In genomic region chr1:183982108-183982507, GRCm38 (mm10) we compare ENCODE assay signal across 9 mouse cellular contexts. TPM values are rescaled to one million over a fixed set of nuclear protein-coding genes. Genes with fewer than 3 reads are reported as not detected.
DNase-seq lines count a peak whose midpoint lies in the region; ATAC-seq and TF ChIP-seq lines count a peak whose summit lies in the region.
"Had no signal": no experiment of that assay in that cellular context is flagged by ENCODE, and none has a peak within 500 bp of the region (broad histone marks: within the 10 kb centered on the region; RNA-seq: fewer than 3 reads in every experiment).

No protein-coding gene starts in this region.

- ATAC-seq in forebrain, embryonic 14.5 days, result peak; percentile 63
- no peak for ATAC-seq in forebrain, embryonic 11.5 days (replicated peaks; ENCODE audit: low FRiP score)
- no peak for ATAC-seq in liver, postnatal 0 days

- no peaks in the 10 kb centered on the region for H3K9me3 ChIP-seq in forebrain, embryonic 14.5 days (replicated peaks; ENCODE audit: control insufficient read depth, low read length)
- H3K9me3 ChIP-seq in forebrain, embryonic 11.5 days (ENCODE audit: control insufficient read depth, low read length), result no peaks in the 10 kb centered on the region
- peaks cover 7% of the 10 kb centered on the region; the same call in 1 of the 2 replicates for H3K9me3 ChIP-seq in liver, postnatal 0 days (ENCODE audit: low read length)

- H3K4me2 ChIP-seq in forebrain, embryonic 14.5 days (ENCODE audit: low read length), result no peak overlapping the region
- no peak overlapping the region for H3K4me2 ChIP-seq in forebrain, embryonic 11.5 days (ENCODE audit: low read depth, low read length, severe bottlenecking)
- no peak overlapping the region for H3K4me2 ChIP-seq in liver, postnatal 0 days (ENCODE audit: low read depth, low read length)

- no peak overlapping the region for H3K4me3 ChIP-seq in forebrain, embryonic 14.5 days (ENCODE audit: low read depth, low read length)
- H3K4me3 ChIP-seq in forebrain, embryonic 11.5 days (ENCODE audit: low read depth, low read length), result no peak overlapping the region
- H3K4me3 ChIP-seq in liver, postnatal 0 days (ENCODE audit: low read depth, low read length), result no peak overlapping the region

- DNase-seq in forebrain, embryonic 14.5 days (ENCODE audit: low spot score), result peak; percentile 75
- DNase-seq in forebrain, embryonic 11.5 days (ENCODE audit: low spot score), result no peak
- peak; percentile 8 for DNase-seq in retina, adult 2 months (ENCODE audit: low read depth, low spot score)
- no peak for DNase-seq in retina, embryonic 14.5 days (ENCODE audit: low spot score)
- peak; percentile 16 for DNase-seq in left cerebral cortex, adult 11 months (ENCODE audit: low spot score)
- DNase-seq in right cerebral cortex, postnatal 4 days, result peak; percentile 5
- no peak for DNase-seq in c-Kit-positive CD71-positive TER-119-positive erythroid progenitor cells, embryonic 14.5 days (ENCODE audit: low spot score)
- no peak for DNase-seq in liver, postnatal 0 days
- DNase-seq: adrenal gland, adult 8-10 months had no signal

- no peak overlapping the region for H3K27ac ChIP-seq in forebrain, embryonic 14.5 days (ENCODE audit: low read depth, low read length)
- no peak overlapping the region for H3K27ac ChIP-seq in forebrain, embryonic 11.5 days (ENCODE audit: low read depth, low read length)
- no peak overlapping the region for H3K27ac ChIP-seq in liver, postnatal 0 days (ENCODE audit: low read depth)

- no peaks in the 10 kb centered on the region for H3K4me1 ChIP-seq in forebrain, embryonic 14.5 days (ENCODE audit: control insufficient read depth, insufficient read depth, low read length)
- H3K4me1 ChIP-seq in forebrain, embryonic 11.5 days (replicated peaks; ENCODE audit: control insufficient read depth, insufficient read depth, low read length), result no peaks in the 10 kb centered on the region
- peaks cover 5% of the 10 kb centered on the region; the same call in 1 of the 2 replicates for H3K4me1 ChIP-seq in liver, postnatal 0 days (ENCODE audit: insufficient read depth)

- H3K9ac ChIP-seq in forebrain, embryonic 14.5 days (ENCODE audit: low read length), result no peak overlapping the region
- no peak overlapping the region for H3K9ac ChIP-seq in forebrain, embryonic 11.5 days (ENCODE audit: low read length)
- H3K9ac ChIP-seq in liver, postnatal 0 days (replicated peaks), result no peak overlapping the region

- no peak for TF ChIP-seq EP300 in liver, postnatal 0 days (IDR thresholded peaks at IDR 0.05; ENCODE audit: low read depth)

- no peaks in the 10 kb centered on the region for H3K36me3 ChIP-seq in forebrain, embryonic 14.5 days (ENCODE audit: control insufficient read depth, insufficient read depth, low read length)
- H3K36me3 ChIP-seq in forebrain, embryonic 11.5 days (ENCODE audit: control insufficient read depth, insufficient read depth, low read length), result no peaks in the 10 kb centered on the region
- H3K36me3 ChIP-seq in liver, postnatal 0 days (replicated peaks; ENCODE audit: insufficient read depth, low read length), result no peaks in the 10 kb centered on the region

- TF ChIP-seq CTCF in liver, postnatal 0 days (IDR thresholded peaks at IDR 0.05; ENCODE audit: low read depth), result no peak

- H3K27me3 ChIP-seq in forebrain, embryonic 14.5 days (replicated peaks; ENCODE audit: control insufficient read depth, insufficient read depth, low read length), result no peaks in the 10 kb centered on the region
- no peaks in the 10 kb centered on the region for H3K27me3 ChIP-seq in forebrain, embryonic 11.5 days (ENCODE audit: control insufficient read depth, insufficient read depth, low read length)
- no peaks in the 10 kb centered on the region for H3K27me3 ChIP-seq in liver, postnatal 0 days (ENCODE audit: insufficient read depth, low read length)

- WGBS in forebrain, embryonic 14.5 days, result 62% methylated on average over 13 of the region's 13 CpGs
- 87% methylated on average over 13 of the region's 13 CpGs for WGBS in forebrain, embryonic 11.5 days
- 31% methylated on average over 13 of the region's 13 CpGs for WGBS in liver, postnatal 0 days (ENCODE audit: insufficient replicate concordance)

RNA-seq across cellular contexts. Expression of gene Dusp10, which starts 31.0 kb away (rescaled TPM):
- 6.2 and 7.2 TPM in 2 replicates for polyA plus RNA-seq in forebrain, embryonic 14.5 days (2014; fragmentation: Nextera tagmentation; extraction: Ambion mirVana)
- 10.0 and 10.8 TPM in 2 replicates for polyA plus RNA-seq in forebrain, embryonic 11.5 days (2014; fragmentation: Nextera tagmentation; extraction: Ambion mirVana)
- polyA plus RNA-seq in liver, postnatal 0 days (2015; fragmentation: Nextera tagmentation; extraction: Ambion mirVana), result 2.6 and 2.7 TPM in 2 replicates

RNA-seq across cellular contexts. Expression of gene 1700056E22Rik, which starts 52.0 kb away (rescaled TPM):
- 0.38 and 0.72 TPM in 2 replicates for polyA plus RNA-seq in forebrain, embryonic 14.5 days (2014; fragmentation: Nextera tagmentation; extraction: Ambion mirVana)
- polyA plus RNA-seq in forebrain, embryonic 11.5 days (2014; fragmentation: Nextera tagmentation; extraction: Ambion mirVana), result 1.2 and 2.0 TPM in 2 replicates
- 2.0 and 2.4 TPM in 2 replicates for polyA plus RNA-seq in liver, postnatal 0 days (2015; fragmentation: Nextera tagmentation; extraction: Ambion mirVana)

Comparison
In these comparisons a context has a peak if more than half of its experiments do, and no peak if none do; other contexts are left out.
1. DNase-seq: peak in forebrain, embryonic 14.5 days (single experiment), retina, adult 2 months (single experiment), left cerebral cortex, adult 11 months (single experiment) and right cerebral cortex, postnatal 4 days (single experiment); none in forebrain, embryonic 11.5 days (single experiment), retina, embryonic 14.5 days (single experiment), c-Kit-positive CD71-positive TER-119-positive erythroid progenitor cells, embryonic 14.5 days (single experiment) and liver, postnatal 0 days (single experiment).